Mouse (Mus musculus) thymus, postnatal 14 days (tissue): ENCODE measurements around the gene Pitpnc1.

Source experiments
- DNase-seq: peaks from one replicate; pipeline ENCODE4 v3.0.0; 2021

Pitpnc1 gene

DNA sequence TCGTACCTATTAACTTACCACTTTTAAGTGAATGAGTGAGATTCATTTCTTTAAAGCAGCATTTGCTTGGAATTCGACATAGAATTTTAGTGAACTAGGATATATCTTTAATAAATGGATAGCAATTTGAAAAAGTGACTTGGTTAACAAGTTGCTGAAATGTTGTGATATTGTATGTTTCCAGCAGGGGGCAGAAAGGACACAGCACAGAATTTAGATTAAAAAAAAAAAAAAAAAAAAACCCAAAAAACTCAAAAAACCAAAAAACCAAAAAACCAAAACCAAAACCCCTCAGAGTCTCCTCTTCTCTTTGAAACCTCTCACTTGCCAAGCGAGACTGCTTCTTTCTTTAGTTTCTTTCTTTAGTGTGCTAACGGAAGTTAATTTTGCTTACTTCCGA lies 256.8 kb downstream of the Pitpnc1 start:
- DNase-seq, result peak; percentile 19

DNA sequence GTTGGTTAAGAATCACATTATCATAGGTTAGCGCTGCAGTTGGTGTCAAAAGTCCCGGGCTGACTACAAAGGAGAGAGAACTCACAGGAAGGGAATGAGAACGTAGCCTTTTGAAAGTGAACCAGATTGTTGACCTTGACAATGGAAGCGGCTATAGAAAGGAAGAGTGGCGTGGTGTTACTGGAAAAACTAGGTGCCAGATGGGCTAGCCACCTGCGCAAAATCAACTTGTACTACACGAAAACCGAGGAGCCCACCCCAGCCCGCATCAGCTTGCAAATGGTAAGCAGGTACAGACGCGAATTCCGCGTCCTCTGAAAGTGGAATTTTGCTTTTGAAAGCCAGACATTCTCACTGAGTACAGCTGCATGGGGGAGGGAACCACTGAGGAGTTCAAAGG lies 260.7 kb downstream of the Pitpnc1 start:
- no peak for DNase-seq

DNA sequence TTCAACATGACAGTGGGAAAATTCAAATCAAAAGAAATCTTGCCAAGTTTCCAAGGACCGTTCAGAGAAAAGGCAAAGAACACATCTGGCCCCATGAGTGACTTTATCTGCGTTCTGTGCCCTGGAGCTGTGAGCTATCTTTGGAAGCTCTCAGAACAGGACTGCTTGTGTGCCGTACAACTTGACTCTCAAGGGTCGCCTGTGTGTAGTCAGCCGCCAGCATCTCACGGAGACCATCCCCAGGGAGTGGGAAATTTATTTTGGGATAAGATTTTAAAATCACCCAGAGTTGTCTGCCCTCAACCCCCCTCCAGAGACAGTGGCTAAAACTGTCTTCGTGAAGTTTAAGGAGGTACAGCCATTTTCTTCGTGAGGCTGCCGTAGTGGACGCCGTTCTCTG lies 268.7 kb downstream of the Pitpnc1 start:
- DNase-seq, result no peak

DNA sequence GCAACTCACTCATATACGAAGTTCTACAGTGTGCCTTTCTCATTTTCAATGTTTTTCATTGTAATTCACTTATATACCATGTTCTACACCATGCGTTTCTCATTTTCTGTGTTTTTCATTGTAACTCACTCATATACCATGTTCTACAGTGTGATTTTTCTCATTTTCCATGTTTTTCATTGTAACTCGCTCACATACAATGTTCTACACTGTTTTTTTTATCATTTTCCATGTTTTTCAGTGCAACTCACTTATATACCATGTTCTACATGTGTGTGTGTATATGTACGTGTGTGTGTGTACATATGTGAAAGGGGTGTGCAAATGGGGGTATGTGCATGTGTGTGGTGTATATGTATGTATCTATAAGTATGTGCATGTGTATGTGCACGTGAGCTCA lies 271.2 kb downstream of the Pitpnc1 start:
- no peak for DNase-seq

DNA sequence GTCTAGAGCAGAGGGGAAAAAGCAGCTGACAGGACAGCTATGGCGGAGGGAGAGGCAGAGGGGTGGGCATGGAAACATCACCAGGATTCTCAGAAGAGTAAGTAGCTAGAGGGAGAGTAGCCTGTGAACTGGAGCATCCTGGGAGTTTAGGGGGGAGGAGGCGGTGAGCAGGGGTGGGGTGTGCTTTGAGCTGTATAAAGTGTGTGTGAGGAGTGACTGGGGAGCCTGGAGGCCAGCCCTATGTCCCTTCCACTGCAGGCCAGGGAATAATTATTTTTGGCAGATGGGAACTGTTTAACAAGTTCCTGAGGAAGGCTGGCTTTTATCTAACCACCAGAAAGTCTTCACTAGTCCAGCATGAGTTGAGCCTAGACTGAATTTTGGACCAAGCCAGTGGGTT lies 275.2 kb downstream of the Pitpnc1 start:
- no peak for DNase-seq

DNA sequence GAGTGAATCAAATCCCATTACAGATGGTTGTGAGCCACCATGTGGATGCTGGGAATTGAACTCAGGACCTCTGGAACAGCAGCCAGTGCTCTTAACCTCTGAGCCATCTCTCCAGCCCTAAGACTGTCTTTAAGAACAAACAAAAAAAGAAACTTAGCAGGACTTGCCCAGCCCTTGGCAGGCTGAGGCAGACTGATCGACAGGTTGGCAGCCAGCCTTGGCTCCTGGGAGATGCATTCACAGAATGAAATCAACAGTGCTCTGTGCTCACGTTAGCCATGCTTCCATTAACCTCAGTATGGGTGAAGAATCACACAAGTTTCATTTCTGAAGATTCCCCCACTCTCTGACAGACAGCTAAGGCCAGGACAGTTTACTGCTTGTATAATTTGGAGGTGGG lies 280.1 kb downstream of the Pitpnc1 start:
- DNase-seq, result no peak

DNA sequence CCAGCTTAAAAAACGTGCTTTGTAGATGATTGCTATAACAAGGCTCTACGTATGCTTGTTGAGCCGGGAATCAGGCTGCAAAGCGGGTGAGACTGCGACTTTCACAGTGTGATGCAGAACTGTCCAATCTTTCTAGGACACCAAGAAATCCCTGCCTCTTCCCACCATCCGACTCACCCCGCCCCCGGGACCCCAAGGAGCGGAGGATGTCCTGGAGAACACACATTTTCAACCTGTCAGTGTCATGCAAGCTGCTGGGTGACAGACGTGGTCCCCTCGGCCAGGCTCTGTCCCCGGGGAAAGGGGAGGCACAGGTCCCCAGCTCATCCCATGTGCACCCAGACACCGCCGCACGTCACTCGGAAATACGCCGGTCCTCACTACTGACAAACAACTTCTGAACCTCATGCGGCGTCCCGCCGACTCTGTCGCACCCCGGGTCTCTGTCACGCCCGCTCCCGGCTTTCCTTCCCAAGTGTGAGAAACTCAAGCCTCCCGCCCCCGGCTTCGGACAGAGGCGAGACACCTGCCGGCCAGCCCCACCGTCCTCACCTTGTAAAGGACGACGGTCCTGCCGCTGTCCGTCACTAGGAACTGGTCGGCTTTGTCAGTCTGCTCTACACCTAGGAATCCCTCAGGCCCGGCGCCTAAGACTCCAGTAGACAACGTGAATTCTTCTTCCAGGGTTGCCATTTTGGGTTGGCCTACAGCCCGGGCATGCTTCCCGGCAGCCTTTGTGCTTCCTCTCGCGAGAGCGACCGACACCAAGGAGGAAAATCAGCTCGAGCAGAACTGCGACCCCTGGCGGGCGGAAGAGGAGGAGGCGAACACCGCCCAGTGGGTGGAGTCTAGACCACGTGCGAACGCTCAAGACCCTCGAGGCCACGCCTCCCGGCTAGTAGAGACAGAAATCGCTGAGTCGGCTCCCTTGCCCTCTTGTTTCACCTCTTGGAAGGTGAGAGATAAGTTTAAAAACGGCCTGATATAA lies 281.6 kb downstream of the Pitpnc1 start, which contains the start of gene Nol11:
Gene Nol11, minus strand, starts transcription at position 817 of the 988 bp plus-strand sequence.
- peak; percentile 98 for DNase-seq

DNA sequence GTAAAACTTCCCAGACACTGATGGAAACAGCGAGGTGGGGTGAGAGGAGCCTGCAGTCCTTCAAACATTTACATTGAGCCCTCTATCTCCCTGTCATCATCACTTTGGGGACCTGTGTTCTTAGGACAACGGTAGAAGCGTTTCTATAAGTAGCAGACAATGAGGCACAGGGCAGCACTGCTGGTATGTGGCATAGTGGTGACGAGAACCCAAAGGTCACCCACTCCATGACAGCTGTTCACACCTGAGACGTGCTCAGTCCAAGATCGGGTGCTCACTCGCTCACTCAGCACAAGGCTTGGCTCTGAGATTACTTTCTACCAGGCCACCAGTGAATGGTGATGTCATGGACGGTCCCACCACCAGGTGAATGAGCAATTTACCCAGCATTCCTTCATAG lies 286.7 kb downstream of the Pitpnc1 start:
- no peak for DNase-seq

DNA sequence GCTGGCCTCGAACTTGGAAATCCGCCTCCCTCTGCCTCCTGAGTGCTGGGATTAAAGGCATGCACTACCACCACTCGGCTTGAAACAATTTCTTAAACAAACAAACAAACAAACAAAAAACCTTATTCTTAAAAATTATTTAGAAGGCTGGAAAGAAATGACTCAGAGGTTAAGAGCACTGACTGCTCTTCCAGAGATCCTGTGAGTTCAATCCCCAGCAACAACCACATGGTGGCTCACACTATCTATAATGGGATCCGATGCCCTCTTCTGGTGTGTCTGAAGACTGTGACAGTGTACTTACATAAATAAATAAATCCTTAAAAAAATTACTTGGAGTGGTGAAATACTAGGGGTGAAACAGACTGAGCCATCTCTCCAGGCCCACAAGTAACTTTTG lies 309.3 kb downstream of the Pitpnc1 start:
- DNase-seq, result no peak

DNA sequence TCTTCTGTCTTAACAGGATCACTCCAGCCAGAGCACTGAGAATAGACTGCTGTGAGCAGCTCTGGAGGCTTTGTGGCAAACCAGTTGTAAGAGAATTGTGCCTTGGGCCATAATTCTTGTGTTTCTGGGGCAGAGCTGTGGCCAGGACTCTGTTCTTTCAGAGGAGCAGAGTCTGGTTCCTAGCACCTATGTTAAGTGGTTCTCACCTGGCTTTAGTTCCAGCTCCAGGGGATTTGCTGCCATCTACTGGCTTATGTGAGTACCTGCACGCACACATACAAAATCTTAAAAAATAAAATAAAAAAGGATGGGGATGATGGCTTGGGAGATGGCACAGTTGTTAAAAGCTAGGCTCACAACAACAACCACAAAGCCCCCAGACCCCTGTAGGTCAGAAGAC lies 311.5 kb downstream of the Pitpnc1 start:
- peak; percentile 19 for DNase-seq
